Mouse (Mus musculus) intestine, postnatal 0 days (tissue): ENCODE measurements around the gene Fdx1l. TPM values are rescaled to one million over a fixed set of nuclear protein-coding genes. Genes with fewer than 3 reads are reported as not detected.

Source experiments
- ATAC-seq: fragments of 200-750 bp; cut with Nextera tagmentation; 2 replicates; pipeline ENCODE4 v1.8.0; 2017; ENCODE audit warnings: mild to moderate bottlenecking, moderate TSS enrichment, moderate library complexity
- H3K27ac ChIP-seq: fragments of 300-500 bp; sonication (generic); 2 replicates; pipeline ENCODE4 v1.5.1; 2014; ENCODE audit warnings: mild to moderate bottlenecking, low read depth, low read length, moderate library complexity
- H3K27me3 ChIP-seq: fragments of 300-500 bp; sonication (generic); replicated peaks from 2 replicates; pipeline ENCODE4 v1.6.1; 2014; ENCODE audit warnings: low read length, mixed read lengths; ENCODE audit not compliant: control insufficient read depth, insufficient read depth
- H3K36me3 ChIP-seq: fragments of 300-500 bp; sonication (generic); 2 replicates; pipeline ENCODE4 v1.6.1; 2014; ENCODE audit warnings: mild to moderate bottlenecking, moderate library complexity; ENCODE audit not compliant: control insufficient read depth, insufficient read depth
- H3K4me1 ChIP-seq: fragments of 300-500 bp; sonication (generic); replicated peaks from 2 replicates; pipeline ENCODE4 v1.6.1; 2014; ENCODE audit warnings: antibody characterized with exemption, low read length, mixed read lengths; ENCODE audit not compliant: control insufficient read depth, insufficient read depth
- H3K4me2 ChIP-seq: fragments of 300-500 bp; sonication (generic); replicated peaks from 2 replicates; pipeline ENCODE4 v1.6.1; 2014; ENCODE audit warnings: low read depth, mild to moderate bottlenecking, moderate library complexity
- H3K4me3 ChIP-seq: fragments of 300-500 bp; sonication (generic); 2 replicates; pipeline ENCODE4 v1.5.1; 2014; ENCODE audit warnings: low read depth, low read length
- H3K9ac ChIP-seq: fragments of 300-500 bp; sonication (generic); 2 replicates; pipeline ENCODE4 v1.6.1; 2014; ENCODE audit warnings: mild to moderate bottlenecking, low read depth, low read length
- H3K9me3 ChIP-seq: fragments of 300-500 bp; sonication (generic); 2 replicates; pipeline ENCODE4 v1.6.1; 2016; ENCODE audit warnings: mixed run types; ENCODE audit not compliant: control insufficient read depth
- CTCF ChIP-seq: sonication (generic); IDR thresholded peaks from 2 replicates; pipeline ENCODE4 v1.5.1; 2016; ENCODE audit warnings: low read depth, mild to moderate bottlenecking, control low read depth, antibody characterized with exemption, moderate library complexity
- WGBS: fragments of 180-500 bp; shearing (Covaris S2); extraction: QIAGEN DNeasy Blood & Tissue Kit; methylation state at CpG from one replicate; pipeline ENCODE4 v1.1.7; 2014; 5-methylcytosine and 5-hydroxymethylcytosine counted together
- polyA plus RNA-seq: library from polyadenylated mRNA; unstranded; fragments of >200 nt; fragmentation: Nextera tagmentation; extraction: Ambion mirVana; gene quantifications from 2 replicates; pipeline ENCODE4 v1.2.1, GENCODE M21; 2015

The Fdx1l gene
- polyA plus RNA-seq, 1 experiment from 2014 or later = 46.3 TPM

DNA sequence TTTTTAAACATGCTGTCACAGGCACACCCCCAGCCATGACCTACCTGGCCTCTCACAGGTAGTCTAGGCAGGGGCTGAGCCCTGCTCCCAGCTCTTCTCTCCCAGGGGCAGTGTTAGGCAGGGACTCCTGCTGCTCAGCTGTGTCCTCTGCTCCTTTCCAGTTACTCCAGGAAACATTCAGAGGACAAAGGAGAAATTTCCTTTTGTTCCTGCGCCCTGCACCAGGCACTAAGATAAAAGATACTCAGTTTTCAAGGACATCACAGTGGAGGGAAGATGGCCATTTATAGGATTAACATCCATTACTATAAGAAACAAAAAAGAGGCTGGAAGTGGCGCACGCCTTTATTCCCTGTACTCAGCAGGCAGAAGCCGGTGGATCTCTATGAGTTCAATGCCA is 22.5 kb upstream of the Fdx1l start:
- no peak for ATAC-seq
- no peak overlapping the region for H3K4me2 ChIP-seq
- H3K9me3 ChIP-seq = no peaks in the 10 kb centered on the region
- H3K4me1 ChIP-seq = no peaks in the 10 kb centered on the region
- H3K9ac ChIP-seq = no peak overlapping the region
- H3K27ac ChIP-seq = no peak overlapping the region
- H3K36me3 ChIP-seq = no peaks in the 10 kb centered on the region
- H3K27me3 ChIP-seq = no peaks in the 10 kb centered on the region
- 94% methylated on average over 4 of the region's 4 CpGs for WGBS
- TF ChIP-seq CTCF = no peak
- no peak overlapping the region for H3K4me3 ChIP-seq

GRCm38 (mm10) chr9:21093423-21093822 is 20.0 kb upstream of the Fdx1l start:
- Histone ChIP-seq H3K27me3 (no peaks in the 10 kb centered on the region), H3K4me1 (no peaks in the 10 kb centered on the region), H3K4me2 (no peak overlapping the region), H3K27ac (no peak overlapping the region), H3K36me3 (peaks cover 17% of the 10 kb centered on the region), H3K9ac (no peak overlapping the region), H3K9me3 (no peaks in the 10 kb centered on the region), H3K4me3 (no peak overlapping the region)
- no peak for TF ChIP-seq CTCF
- ATAC-seq = no peak
- 94% methylated on average over 9 of the region's 9 CpGs for WGBS

DNA sequence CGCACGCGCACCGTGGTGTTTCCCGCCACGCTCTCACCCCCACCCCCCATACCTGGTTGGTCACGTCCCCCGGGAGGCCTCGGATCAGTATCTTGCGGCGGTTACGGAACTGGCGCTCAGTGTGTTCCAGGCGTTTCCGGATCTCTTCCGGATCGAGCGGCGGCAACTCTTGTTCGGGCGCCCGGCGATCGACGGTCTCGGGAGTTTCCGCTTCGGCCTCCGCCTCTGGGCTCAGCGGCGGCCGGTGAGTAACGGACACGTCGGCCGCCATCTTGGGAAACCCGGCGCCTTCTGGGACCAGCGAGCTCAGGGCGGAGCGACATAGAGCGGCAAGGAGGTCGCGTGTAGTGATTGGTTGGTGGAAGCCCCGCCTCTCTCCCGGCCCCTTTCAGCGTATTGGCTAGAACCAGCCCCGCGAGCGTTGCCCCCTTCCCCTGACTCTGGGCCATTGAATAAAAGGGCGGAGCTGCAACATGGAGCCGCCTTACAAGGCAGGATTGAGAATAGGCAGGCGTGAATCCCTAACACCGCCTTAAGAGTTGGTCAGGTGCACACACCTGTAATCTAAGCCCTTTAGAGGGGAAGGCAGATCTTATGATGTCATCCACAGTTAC is 18.4 kb upstream of the Fdx1l start, which contains the start of the genes Gm38431 and Raver1:
Gene Gm38431, minus strand, starts transcription at position 291 of the 614 bp plus-strand sequence.
Gene Raver1, minus strand, starts transcription at position 302 of the 614 bp plus-strand sequence.
- no peaks in the 10 kb centered on the region for H3K4me1 ChIP-seq
- no peak for TF ChIP-seq CTCF
- peak within 1 kb of the TSS; percentile 84 for H3K27ac ChIP-seq
- peak within 1 kb of the TSS; percentile 75 for H3K4me2 ChIP-seq
- no peaks in the 10 kb centered on the region for H3K27me3 ChIP-seq
- peaks cover 28% of the 10 kb centered on the region for H3K36me3 ChIP-seq
- peak within 1 kb of the TSS; percentile 63 for H3K9ac ChIP-seq
- H3K4me3 ChIP-seq = peak within 1 kb of the TSS; percentile 61
- WGBS = under 1% methylated on average over 54 of the region's 54 CpGs
- ATAC-seq = peak; percentile 98
- H3K9me3 ChIP-seq = no peaks in the 10 kb centered on the region

- no peak for TF ChIP-seq CTCF
- H3K9me3 ChIP-seq = no peaks in the 10 kb centered on the region
- no peaks in the 10 kb centered on the region for H3K27me3 ChIP-seq
- H3K36me3 ChIP-seq = peaks cover 34% of the 10 kb centered on the region
- peak overlapping the region; percentile 63 for H3K9ac ChIP-seq
- 1% methylated on average over 24 of the region's 24 CpGs for WGBS
- peak overlapping the region; percentile 84 for H3K27ac ChIP-seq
- H3K4me3 ChIP-seq = peak overlapping the region; percentile 61
- ATAC-seq = peak; percentile 58
- H3K4me1 ChIP-seq = no peaks in the 10 kb centered on the region
- H3K4me2 ChIP-seq = peak overlapping the region; percentile 75
These were observed 17.7 kb upstream of the Fdx1l start for GRCm38 (mm10) chr9:21090972-21091706.

GRCm38 (mm10) chr9:21090537-21090936 is 17.1 kb upstream of the Fdx1l start:
- no peak overlapping the region for H3K9ac ChIP-seq
- peak overlapping the region; percentile 75 for H3K4me2 ChIP-seq
- no peaks in the 10 kb centered on the region for H3K27me3 ChIP-seq
- H3K4me1 ChIP-seq = no peaks in the 10 kb centered on the region
- no peaks in the 10 kb centered on the region for H3K9me3 ChIP-seq
- 65% methylated on average over 1 of the region's 1 CpGs for WGBS
- peaks cover 40% of the 10 kb centered on the region for H3K36me3 ChIP-seq
- H3K27ac ChIP-seq = peak overlapping the region; percentile 11; the same call in 1 of the 2 replicates
- no peak for TF ChIP-seq CTCF
- H3K4me3 ChIP-seq = peak overlapping the region; percentile 61
- no peak for ATAC-seq

DNA sequence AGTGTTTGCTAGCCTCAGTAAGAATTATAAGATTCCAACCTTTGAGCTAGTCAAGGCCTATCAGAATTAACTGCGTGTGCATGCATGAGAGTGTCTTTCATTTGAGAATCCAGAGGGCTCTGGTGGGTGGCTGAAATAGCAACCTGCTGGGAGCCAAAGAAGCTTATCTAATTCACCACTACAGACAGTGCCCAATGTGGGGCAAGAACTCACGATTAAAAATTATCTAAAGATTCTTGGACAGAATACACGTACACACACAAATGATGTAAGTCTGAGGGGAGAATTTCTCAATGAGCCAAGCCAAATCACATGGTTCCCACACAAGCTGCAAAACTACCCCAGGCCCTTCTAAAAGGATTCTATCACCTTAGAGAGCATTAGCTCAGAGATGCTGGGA is 9.9 kb upstream of the Fdx1l start:
- Histone ChIP-seq H3K9me3 (no peaks in the 10 kb centered on the region), H3K27me3 (no peaks in the 10 kb centered on the region), H3K9ac (no peak overlapping the region), H3K36me3 (peaks cover 77% of the 10 kb centered on the region), H3K4me1 (no peaks in the 10 kb centered on the region), H3K4me3 (no peak overlapping the region), H3K4me2 (no peak overlapping the region), H3K27ac (no peak overlapping the region)
- TF ChIP-seq CTCF = no peak
- 84% methylated on average over 3 of the region's 3 CpGs for WGBS
- ATAC-seq = no peak
